Mouse (Mus musculus): Measurements from ENCODE around the gene Gm28053. TPM values are rescaled to one million over a fixed set of nuclear protein-coding genes. Genes with fewer than 3 reads are reported as not detected.
"Not testable (repeated sequence)": the region's sequence is repeated elsewhere in the genome, so short reads cannot be mapped to it uniquely, and the experiment has no call there.

Gm28053 gene
- polyA plus RNA-seq, 1 experiment: not detected

GRCm38 (mm10) chr6:48679701-48680100, 38.7 kb upstream of the Gm28053 start:
- Histone ChIP-seq H3K9me3 (no peaks in the 10 kb centered on the region), H3K27me3 (replicated peaks) (no peaks in the 10 kb centered on the region), H3K4me1 (peaks cover 84% of the 10 kb centered on the region)

DNA sequence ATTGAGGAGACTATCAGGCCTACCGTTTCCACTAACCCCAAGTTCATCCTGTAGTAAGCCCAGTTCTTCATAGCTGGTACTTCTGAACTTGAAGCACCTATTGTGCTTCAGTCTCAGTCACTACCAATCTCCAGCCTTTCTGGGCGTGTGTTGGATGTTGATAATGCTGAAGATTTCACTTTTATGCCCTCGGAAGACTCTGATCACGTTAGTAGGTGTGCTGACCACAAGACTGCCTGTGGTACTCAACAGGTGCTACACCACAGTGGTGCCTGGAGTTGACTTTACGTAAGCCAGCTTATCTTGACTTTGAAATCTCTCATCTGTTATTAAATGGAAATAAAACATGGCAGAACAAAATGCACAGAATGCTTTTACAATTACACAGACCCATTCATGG, 38.0 kb upstream of the Gm28053 start:
- Histone ChIP-seq H3K27me3 (replicated peaks) (no peaks in the 10 kb centered on the region), H3K36me3 (replicated peaks; ENCODE audit: low read length) (peaks cover 30% of the 10 kb centered on the region), H3K4me1 (peaks cover 85% of the 10 kb centered on the region)

More at GRCm38 (mm10) chr6:48679701-48680100, 38.7 kb upstream of the Gm28053 start:
- TF ChIP-seq GATA1 (IDR thresholded peaks at IDR 0.05; ENCODE audit: borderline replicate concordance, low read length) (no peak), FLI1 (IDR thresholded peaks at IDR 0.05; ENCODE audit: low read length) (no peak)
- H3K36me3 ChIP-seq (replicated peaks; ENCODE audit: low read length): peaks cover 30% of the 10 kb centered on the region
- H3K4me3 ChIP-seq (replicated peaks): no peak overlapping the region

DNA sequence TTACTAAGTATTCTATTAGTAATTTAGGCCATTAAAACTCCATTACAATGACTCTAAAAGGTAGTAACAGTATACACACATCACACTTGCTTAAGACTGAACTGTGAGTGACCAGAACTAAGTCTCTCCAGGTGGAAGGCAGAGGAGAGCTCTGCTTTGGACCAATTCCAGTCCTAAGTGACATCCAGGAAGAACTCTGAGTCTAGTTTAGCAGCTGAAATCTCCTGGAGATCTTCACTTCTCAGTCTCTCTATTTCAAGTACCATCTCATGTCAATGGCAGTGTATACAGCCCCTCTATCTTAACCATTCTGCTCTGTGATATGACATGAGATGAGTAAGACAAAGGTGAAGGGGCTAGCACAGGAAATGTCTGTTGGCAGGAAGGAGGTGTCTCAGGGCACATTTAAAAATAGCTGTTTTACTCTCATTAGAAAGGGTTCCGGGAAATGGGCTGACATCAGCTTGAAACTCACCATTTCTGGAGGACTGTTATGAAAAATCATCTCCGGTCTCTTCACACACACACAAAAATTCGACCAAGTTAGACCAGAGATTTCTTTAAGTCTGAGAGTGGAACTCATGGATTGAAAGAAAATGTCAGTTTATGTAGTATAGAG, 36.8 kb upstream of the Gm28053 start:
- Histone ChIP-seq H3K4me3 (replicated peaks) (no peak overlapping the region), H3K36me3 (replicated peaks; ENCODE audit: low read length) (peaks cover 30% of the 10 kb centered on the region), H3K4me1 (peaks cover 88% of the 10 kb centered on the region), H3K9me3 (no peaks in the 10 kb centered on the region), H3K27me3 (replicated peaks) (no peaks in the 10 kb centered on the region)
- no peak for TF ChIP-seq GATA1 (IDR thresholded peaks at IDR 0.05; ENCODE audit: borderline replicate concordance, low read length)
- no peak for TF ChIP-seq FLI1 (IDR thresholded peaks at IDR 0.05; ENCODE audit: low read length)

More for the DNA sequence above, 38.0 kb upstream of the Gm28053 start:
- Histone ChIP-seq H3K4me3 (replicated peaks) (no peak overlapping the region), H3K9me3 (no peaks in the 10 kb centered on the region)
- TF ChIP-seq GATA1 (IDR thresholded peaks at IDR 0.05; ENCODE audit: borderline replicate concordance, low read length): no peak
- no peak for TF ChIP-seq FLI1 (IDR thresholded peaks at IDR 0.05; ENCODE audit: low read length)

DNA sequence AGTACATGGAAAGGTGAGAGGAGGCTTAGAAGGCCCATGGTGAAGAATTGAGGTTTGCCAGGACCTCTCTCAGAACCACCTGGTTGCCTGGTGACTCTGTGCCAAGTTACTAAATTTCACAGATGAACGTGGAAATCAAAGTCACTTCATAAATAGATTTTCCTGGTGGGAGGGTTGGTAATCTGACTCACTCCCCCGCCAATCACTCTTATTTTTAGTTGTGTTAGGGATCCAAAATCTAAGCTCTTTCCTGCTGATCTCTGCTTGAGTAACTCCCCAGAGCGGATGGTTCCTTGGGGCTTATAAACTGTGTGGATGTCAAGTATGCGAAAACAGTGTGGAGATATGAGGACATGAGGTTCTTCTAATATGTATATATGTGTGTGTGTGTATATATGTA, 36.1 kb upstream of the Gm28053 start:
- Histone ChIP-seq H3K36me3 (replicated peaks; ENCODE audit: low read length) (peaks cover 30% of the 10 kb centered on the region), H3K4me1 (peaks cover 88% of the 10 kb centered on the region), H3K4me3 (replicated peaks) (no peak overlapping the region), H3K9me3 (no peaks in the 10 kb centered on the region), H3K27me3 (replicated peaks) (no peaks in the 10 kb centered on the region)
- TF ChIP-seq GATA1 (IDR thresholded peaks at IDR 0.05; ENCODE audit: borderline replicate concordance, low read length) (no peak), FLI1 (IDR thresholded peaks at IDR 0.05; ENCODE audit: low read length) (no peak)

GRCm38 (mm10) chr6:48683263-48683821, 35.1 kb upstream of the Gm28053 start:
- not testable (repeated sequence) for H3K27me3 ChIP-seq (replicated peaks); H3K9me3 ChIP-seq; H3K4me3 ChIP-seq (replicated peaks)
- H3K36me3 ChIP-seq (replicated peaks; ENCODE audit: low read length): peaks cover 22% of the 10 kb centered on the region
- peaks cover 83% of the 10 kb centered on the region for H3K4me1 ChIP-seq

GRCm38 (mm10) chr6:48684319-48684718, 34.1 kb upstream of the Gm28053 start, which contains the start of gene Gimap4:
TSS of gene Gimap4 (plus strand) at chr6:48684549.
- Histone ChIP-seq H3K4me1 (peaks cover 82% of the 10 kb centered on the region), H3K4me3 (replicated peaks) (peak within 1 kb of the TSS; percentile 2), H3K27me3 (replicated peaks) (no peaks in the 10 kb centered on the region), H3K9me3 (no peaks in the 10 kb centered on the region), H3K36me3 (replicated peaks; ENCODE audit: low read length) (peaks cover 12% of the 10 kb centered on the region)
- TF ChIP-seq FLI1 (IDR thresholded peaks at IDR 0.05; ENCODE audit: low read length): no peak
- TF ChIP-seq GATA1 (IDR thresholded peaks at IDR 0.05; ENCODE audit: borderline replicate concordance, low read length): no peak

- H3K27me3 ChIP-seq (replicated peaks): no peaks in the 10 kb centered on the region
- no peak overlapping the region for H3K4me3 ChIP-seq (replicated peaks)
- TF ChIP-seq GATA1 (IDR thresholded peaks at IDR 0.05; ENCODE audit: borderline replicate concordance, low read length) (no peak), FLI1 (IDR thresholded peaks at IDR 0.05; ENCODE audit: low read length) (no peak)
- H3K9me3 ChIP-seq: no peaks in the 10 kb centered on the region
- peaks cover 7% of the 10 kb centered on the region for H3K36me3 ChIP-seq (replicated peaks; ENCODE audit: low read length)
- peaks cover 81% of the 10 kb centered on the region for H3K4me1 ChIP-seq
Observed at GRCm38 (mm10) chr6:48684806-48685205, 33.6 kb upstream of the Gm28053 start.

DNA sequence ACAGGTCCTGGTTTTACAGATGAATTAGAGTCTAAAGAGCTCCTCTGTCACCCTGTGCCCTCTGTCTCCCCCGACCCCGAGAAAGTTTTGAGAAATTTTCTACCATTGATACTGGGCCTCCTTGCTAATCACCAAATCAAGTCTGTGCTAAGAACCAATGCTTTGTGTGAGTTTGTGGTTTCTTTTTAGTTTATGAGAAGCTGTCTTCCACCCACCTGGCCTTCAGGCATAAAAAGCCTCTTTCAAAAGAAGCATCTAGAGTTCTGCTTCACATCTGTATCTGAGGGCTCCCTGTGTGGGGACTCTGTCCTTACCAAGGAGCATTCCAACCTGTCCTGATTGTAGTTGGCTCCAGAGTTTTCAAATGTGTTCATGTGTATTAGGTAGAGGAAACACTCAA, 33.2 kb upstream of the Gm28053 start:
- H3K27me3 ChIP-seq (replicated peaks): no peaks in the 10 kb centered on the region
- H3K36me3 ChIP-seq (replicated peaks; ENCODE audit: low read length): peaks cover 3% of the 10 kb centered on the region
- no peaks in the 10 kb centered on the region for H3K9me3 ChIP-seq
- no peak for TF ChIP-seq GATA1 (IDR thresholded peaks at IDR 0.05; ENCODE audit: borderline replicate concordance, low read length)
- TF ChIP-seq FLI1 (IDR thresholded peaks at IDR 0.05; ENCODE audit: low read length): no peak
- peaks cover 76% of the 10 kb centered on the region for H3K4me1 ChIP-seq
- no peak overlapping the region for H3K4me3 ChIP-seq (replicated peaks)

DNA sequence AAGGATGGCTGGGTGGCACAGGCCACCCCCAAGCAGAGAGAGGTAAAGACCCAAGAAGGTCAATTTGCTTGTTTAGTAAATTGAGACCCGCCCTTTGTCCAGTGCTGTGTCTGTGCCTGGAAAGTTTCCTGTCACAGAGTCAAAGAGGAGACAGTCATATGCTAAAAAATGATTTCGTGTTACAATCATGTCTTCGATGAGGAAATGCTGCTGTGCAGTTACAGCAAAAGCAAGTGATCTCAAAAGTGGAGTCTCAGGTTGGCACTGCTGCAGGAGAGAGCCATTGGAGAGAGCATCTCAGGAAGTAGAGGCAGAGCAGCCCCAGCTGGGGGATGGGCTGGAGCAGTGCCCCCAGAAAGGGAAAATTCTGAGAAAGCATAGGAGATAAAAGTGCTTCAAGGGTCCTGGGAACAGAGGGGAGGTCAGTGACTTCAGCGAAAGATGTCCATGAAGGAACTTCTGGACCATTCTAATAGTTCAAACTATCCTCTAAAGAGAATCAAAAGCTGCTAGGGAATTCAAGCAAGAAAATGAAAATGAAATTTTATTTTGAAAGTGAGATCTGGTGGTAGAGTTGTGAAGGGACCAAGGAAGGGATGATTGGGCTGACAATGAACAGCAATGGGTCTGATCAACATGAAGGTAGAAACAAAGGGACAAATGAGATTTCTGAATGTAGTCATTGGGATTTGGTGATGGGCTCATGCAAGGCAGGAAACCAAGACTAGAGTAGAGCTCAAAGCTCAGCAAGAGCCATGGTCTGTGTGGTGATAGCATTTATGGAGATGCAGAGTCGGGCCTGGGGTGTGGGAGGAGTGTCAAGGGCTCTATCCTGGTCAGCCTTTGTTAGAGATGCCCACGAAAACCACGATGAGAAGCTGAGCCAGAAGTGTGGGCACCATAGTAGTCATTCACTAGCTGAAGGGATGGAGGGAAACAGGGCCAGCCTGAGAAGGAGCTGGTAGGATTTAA, 32.4 kb upstream of the Gm28053 start:
- no peak for TF ChIP-seq FLI1 (IDR thresholded peaks at IDR 0.05; ENCODE audit: low read length)
- TF ChIP-seq GATA1 (IDR thresholded peaks at IDR 0.05; ENCODE audit: borderline replicate concordance, low read length): no peak
- Histone ChIP-seq H3K4me1 (peaks cover 73% of the 10 kb centered on the region), H3K9me3 (no peaks in the 10 kb centered on the region), H3K4me3 (replicated peaks) (peak overlapping the region; percentile 73), H3K36me3 (replicated peaks; ENCODE audit: low read length) (no peaks in the 10 kb centered on the region), H3K27me3 (replicated peaks) (no peaks in the 10 kb centered on the region)

- Histone ChIP-seq H3K4me3 (replicated peaks) (peak overlapping the region; percentile 84), H3K9me3 (no peaks in the 10 kb centered on the region)
- TF ChIP-seq FLI1 (IDR thresholded peaks at IDR 0.05; ENCODE audit: low read length) (no peak), GATA1 (IDR thresholded peaks at IDR 0.05; ENCODE audit: borderline replicate concordance, low read length) (no peak)
Observed at GRCm38 (mm10) chr6:48687077-48687476, 31.3 kb upstream of the Gm28053 start.

More at GRCm38 (mm10) chr6:48687077-48687476, 31.3 kb upstream of the Gm28053 start:
- Histone ChIP-seq H3K36me3 (replicated peaks; ENCODE audit: low read length) (no peaks in the 10 kb centered on the region), H3K4me1 (peaks cover 62% of the 10 kb centered on the region), H3K27me3 (replicated peaks) (no peaks in the 10 kb centered on the region)
